Mouse (Mus musculus) MEL (cell line): ENCODE data around the gene Polr3b. TPM values are rescaled to one million over a fixed set of nuclear protein-coding genes. Genes with fewer than 3 reads are reported as not detected.
A peak's percentile ranks its signal among the peaks of the same experiment; 100 is the strongest.

Experiments
- DNase-seq: peaks from one replicate; pipeline ENCODE4 v3.0.0; 2011; ENCODE audit warnings: low read depth, low spot score
- H3K27ac ChIP-seq: 2 replicates; pipeline ENCODE4 v1.5.1; 2012; ENCODE audit warnings: low read depth, mild to moderate bottlenecking, control low read depth, low read length, moderate library complexity; ENCODE audit not compliant: control insufficient read depth
- H3K27me3 ChIP-seq, 2 experiments: fragments of 150-350 bp in 1 of 2; sonication (generic) in 1 of 2; 2 replicates each; pipeline ENCODE4 v1.6.1; 2012; ENCODE audit warnings: low read length in 2 of 2, mild to moderate bottlenecking in 2 of 2, improper control_type of control experiment in 1 of 2, moderate library complexity in 1 of 2; ENCODE audit not compliant: insufficient read depth in 2 of 2, control insufficient read depth in 1 of 2
- H3K36me3 ChIP-seq, 2 experiments: 2 replicates each; pipeline ENCODE4 v1.6.1; 2012 to 2014; ENCODE audit warnings: low read length in 2 of 2, improper control_type of control experiment in 1 of 2, inconsistent platforms in 1 of 2, mild to moderate bottlenecking in 1 of 2; ENCODE audit not compliant: insufficient read depth in 2 of 2, control insufficient read depth in 1 of 2
- H3K4me1 ChIP-seq, 2 experiments: fragments of 150-350 bp in 1 of 2; sonication (generic) in 1 of 2; 2 replicates each; pipeline ENCODE4 v1.6.1; 2012; ENCODE audit warnings: low read length in 2 of 2, improper control_type of control experiment in 1 of 2, mild to moderate bottlenecking in 1 of 2; ENCODE audit not compliant: insufficient read depth in 2 of 2, control insufficient read depth in 1 of 2
- H3K4me3 ChIP-seq, 2 experiments: fragments of 150-350 bp in 1 of 2; sonication (generic) in 1 of 2; 2 replicates each; pipeline ENCODE4 v1.5.1; 2012; ENCODE audit warnings: low read depth in 2 of 2, low read length in 2 of 2, mild to moderate bottlenecking in 2 of 2, moderate library complexity in 2 of 2, control low read depth in 1 of 2, improper control_type of control experiment in 1 of 2; ENCODE audit not compliant: control insufficient read depth in 1 of 2, insufficient read depth in 1 of 2
- H3K79me2 ChIP-seq: 2 replicates; pipeline ENCODE4 v1.6.1; 2012; ENCODE audit warnings: mild to moderate bottlenecking, low read length, moderate library complexity; ENCODE audit not compliant: control insufficient read depth, poor library complexity, insufficient read depth
- H3K9ac ChIP-seq: 2 replicates; pipeline ENCODE4 v1.6.1; 2012; ENCODE audit warnings: low read depth, mild to moderate bottlenecking, control low read depth, low read length, moderate library complexity; ENCODE audit not compliant: control insufficient read depth, poor library complexity, severe bottlenecking
- H3K9me3 ChIP-seq: fragments of 150-350 bp; sonication (generic); replicated peaks from 2 replicates; pipeline ENCODE4 v1.6.1; 2012; ENCODE audit warnings: mild to moderate bottlenecking, low read length, improper control_type of control experiment, moderate library complexity; ENCODE audit not compliant: insufficient read depth
- CHD2 ChIP-seq: IDR thresholded peaks from 2 replicates; pipeline ENCODE4 v1.6.1; 2011; ENCODE audit warnings: low read length, improper control_type of control experiment
- CTCF ChIP-seq, 3 experiments: IDR thresholded peaks in 2 of 3; conservative IDR thresholded peaks in 1 of 3; 2 replicates each; pipeline ENCODE4 v1.5.1; 2011 to 2012; ENCODE audit warnings: low read length in 3 of 3, low read depth in 2 of 3, mild to moderate bottlenecking in 2 of 3, improper control_type of control experiment in 1 of 3, inconsistent platforms in 1 of 3, mixed read lengths in 1 of 3, moderate library complexity in 1 of 3; ENCODE audit not compliant: control insufficient read depth in 1 of 3, insufficient read depth in 1 of 3, poor library complexity in 1 of 3, severe bottlenecking in 1 of 3
- E2F4 ChIP-seq: IDR thresholded peaks from 2 replicates; pipeline ENCODE4 v1.6.1; 2011; ENCODE audit warnings: low read depth, low read length, improper control_type of control experiment, borderline replicate concordance
- ELF1 ChIP-seq: IDR thresholded peaks from 2 replicates; pipeline ENCODE4 v1.6.1; 2014; ENCODE audit warnings: low read depth, mild to moderate bottlenecking, inconsistent platforms, low read length, improper control_type of control experiment, moderate library complexity
- GABPA ChIP-seq: IDR thresholded peaks from 2 replicates; pipeline ENCODE4 v1.6.1; 2012; ENCODE audit warnings: low read depth, mild to moderate bottlenecking, inconsistent platforms, low read length, improper control_type of control experiment, moderate library complexity
- GATA1 ChIP-seq: IDR thresholded peaks from 2 replicates; pipeline ENCODE4 v1.6.1; 2011; ENCODE audit warnings: low read depth, low read length, improper control_type of control experiment
- JUND ChIP-seq: IDR thresholded peaks from 2 replicates; pipeline ENCODE4 v1.6.1; 2011; ENCODE audit warnings: low read depth, mild to moderate bottlenecking, improper control_type of control experiment, low read length
- KAT2A ChIP-seq: conservative IDR thresholded peaks from 2 replicates; pipeline ENCODE4 v1.6.1; 2012; ENCODE audit warnings: low read depth, low read length, improper control_type of control experiment, inconsistent platforms
- MEF2A ChIP-seq: IDR thresholded peaks from 2 replicates; pipeline ENCODE4 v1.6.1; 2014; ENCODE audit warnings: low read depth, mild to moderate bottlenecking, inconsistent platforms, low read length, improper control_type of control experiment; ENCODE audit not compliant: poor library complexity, insufficient replicate concordance, severe bottlenecking; ENCODE audit errors: extremely low read depth
- MXI1 ChIP-seq: IDR thresholded peaks from 2 replicates; pipeline ENCODE4 v1.6.1; 2011; ENCODE audit warnings: mild to moderate bottlenecking, low read depth, low read length, improper control_type of control experiment
- MYB ChIP-seq: IDR thresholded peaks from 2 replicates; pipeline ENCODE4 v1.6.1; 2011; ENCODE audit warnings: mild to moderate bottlenecking, low read depth, low read length, improper control_type of control experiment
- MYC ChIP-seq: IDR thresholded peaks from 2 replicates; pipeline ENCODE4 v1.6.1; 2011; ENCODE audit warnings: low read depth, mild to moderate bottlenecking, low read length, improper control_type of control experiment, moderate library complexity
- NELFE ChIP-seq: IDR thresholded peaks from 2 replicates; pipeline ENCODE4 v1.6.1; 2011; ENCODE audit warnings: low read depth, low read length, improper control_type of control experiment
- NRF1 ChIP-seq: IDR thresholded peaks from 2 replicates; pipeline ENCODE4 v1.6.1; 2014; ENCODE audit warnings: low read depth, mild to moderate bottlenecking, inconsistent platforms, low read length, improper control_type of control experiment, moderate library complexity; ENCODE audit not compliant: poor library complexity, insufficient read depth, severe bottlenecking
- POLR2A ChIP-seq, 2 experiments: IDR thresholded peaks; 2 replicates each; pipeline ENCODE4 v1.6.1; 2011 to 2012; ENCODE audit warnings: low read length in 2 of 2, mild to moderate bottlenecking in 2 of 2, control low read depth in 1 of 2, improper control_type of control experiment in 1 of 2, low read depth in 1 of 2, moderate library complexity in 1 of 2; ENCODE audit not compliant: control insufficient read depth in 1 of 2, insufficient read depth in 1 of 2, poor library complexity in 1 of 2
- POLR2AphosphoS2 ChIP-seq: IDR thresholded peaks from 2 replicates; pipeline ENCODE4 v1.6.1; 2011; ENCODE audit warnings: low read length, improper control_type of control experiment
- POLR2AphosphoS5 ChIP-seq: IDR thresholded peaks from 2 replicates; pipeline ENCODE4 v1.6.1; 2012; ENCODE audit warnings: low read depth, borderline replicate concordance, mild to moderate bottlenecking, inconsistent platforms, low read length, moderate library complexity, mixed read lengths
- RAD21 ChIP-seq: IDR thresholded peaks from 2 replicates; pipeline ENCODE4 v1.6.1; 2011; ENCODE audit warnings: mild to moderate bottlenecking, low read depth, low read length, improper control_type of control experiment
- RCOR1 ChIP-seq: IDR thresholded peaks from 2 replicates; pipeline ENCODE4 v1.6.1; 2012; ENCODE audit warnings: low read depth, mild to moderate bottlenecking, inconsistent platforms, low read length, improper control_type of control experiment
- SMC3 ChIP-seq: IDR thresholded peaks from 2 replicates; pipeline ENCODE4 v1.6.1; 2011; ENCODE audit warnings: low read depth, low read length, improper control_type of control experiment
- TBP ChIP-seq: IDR thresholded peaks from 2 replicates; pipeline ENCODE4 v1.8.0; 2011; ENCODE audit warnings: low read depth, low read length, improper control_type of control experiment
- TCF12 ChIP-seq: IDR thresholded peaks from 2 replicates; pipeline ENCODE4 v1.6.1; 2014; ENCODE audit warnings: low read depth, mild to moderate bottlenecking, inconsistent platforms, low read length, improper control_type of control experiment, moderate library complexity
- UBTF ChIP-seq: IDR thresholded peaks from 2 replicates; pipeline ENCODE4 v1.6.1; 2012; ENCODE audit warnings: low read depth, mild to moderate bottlenecking, inconsistent platforms, low read length, improper control_type of control experiment, moderate library complexity, borderline replicate concordance; ENCODE audit not compliant: insufficient read depth
- USF1 ChIP-seq: IDR thresholded peaks from 2 replicates; pipeline ENCODE4 v1.6.1; 2014; ENCODE audit warnings: low read depth, mild to moderate bottlenecking, inconsistent platforms, low read length, improper control_type of control experiment, moderate library complexity
- USF2 ChIP-seq, 2 experiments: IDR thresholded peaks; 2 replicates each; pipeline ENCODE4 v1.6.1; 2011 to 2012; ENCODE audit warnings: improper control_type of control experiment in 2 of 2, low read length in 2 of 2, borderline replicate concordance in 1 of 2, inconsistent platforms in 1 of 2, low read depth in 1 of 2, mild to moderate bottlenecking in 1 of 2; ENCODE audit not compliant: insufficient read depth in 1 of 2
- ZKSCAN1 ChIP-seq: IDR thresholded peaks from 2 replicates; pipeline ENCODE4 v1.6.1; 2012; ENCODE audit warnings: low read depth, mild to moderate bottlenecking, inconsistent platforms, low read length, improper control_type of control experiment, moderate library complexity
- ZMIZ1 ChIP-seq: IDR thresholded peaks from 2 replicates; pipeline ENCODE4 v1.6.1; 2012; ENCODE audit warnings: low read depth, mild to moderate bottlenecking, inconsistent platforms, low read length, improper control_type of control experiment, moderate library complexity
- ZNF384 ChIP-seq: IDR thresholded peaks from 2 replicates; pipeline ENCODE4 v1.6.1; 2012; ENCODE audit warnings: low read depth, mild to moderate bottlenecking, inconsistent platforms, low read length, improper control_type of control experiment
- polyA plus RNA-seq, 2 experiments: library from polyadenylated mRNA; stranded (reverse) in 1 of 2; unstranded in 1 of 2; fragments of >175 nt in 1 of 2; fragments of >200 nt in 1 of 2; gene quantifications; 2 replicates each; pipeline versions ENCODE4 v1.2.1 to v1.2.4; 2012; ENCODE audit warnings: low replicate concordance in 2 of 2, low read depth in 1 of 2; ENCODE audit not compliant: insufficient read length in 2 of 2, insufficient read depth in 1 of 2, missing spikeins in 1 of 2
- total RNA-seq: library from RNA; depleted of rRNA; stranded (reverse); fragments of 300-350 nt; gene quantifications from 2 replicates; pipeline ENCODE4 v1.2.3, GENCODE M21; 2012

Gene Polr3b
- total and polyA plus RNA-seq, 3 experiments, result 19.8 to 24.2 TPM; not detected in 1

DNA sequence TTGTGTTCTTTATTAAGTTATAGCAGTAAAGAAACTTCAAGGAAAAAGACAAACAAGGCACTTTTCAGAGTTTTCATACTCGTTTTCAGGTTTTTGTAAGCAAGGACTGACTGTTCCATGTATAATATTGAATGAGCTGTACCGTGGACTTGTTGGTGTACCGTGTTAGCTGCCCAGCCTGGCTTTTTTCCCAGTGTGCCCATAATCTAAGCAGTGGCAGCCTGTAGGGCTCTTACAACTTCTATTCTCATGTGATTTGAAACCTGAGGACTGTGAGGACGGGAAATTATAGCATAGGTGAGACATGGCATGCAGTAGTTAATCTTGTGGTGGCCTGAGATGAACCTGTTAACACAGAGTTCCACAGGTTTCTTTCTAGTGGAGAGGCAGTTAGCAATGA is 16.3 kb downstream of the Polr3b start:
- no peak for DNase-seq
- H3K79me2 ChIP-seq, result no peaks in the 10 kb centered on the region
- TF ChIP-seq MYC, result no peak
- TF ChIP-seq POLR2A (IDR thresholded peaks at IDR 0.05; ENCODE audit: control insufficient read depth in 1 of 2, insufficient read depth in 1 of 2, low read depth in 1 of 2, low read length in 2 of 2, poor library complexity in 1 of 2), result no peak
- no peak for TF ChIP-seq SMC3
- TF ChIP-seq UBTF, result no peak
- no peak for TF ChIP-seq TBP
- no peak for TF ChIP-seq USF2 (IDR thresholded peaks at IDR 0.05; ENCODE audit: borderline replicate concordance in 1 of 2, insufficient read depth in 1 of 2, low read depth in 1 of 2, low read length in 2 of 2)
- no peak for TF ChIP-seq E2F4
- no peak for TF ChIP-seq ELF1
- TF ChIP-seq POLR2AphosphoS2, result no peak
- TF ChIP-seq GATA1, result no peak
- no peak for TF ChIP-seq NELFE
- no peak for TF ChIP-seq TCF12
- TF ChIP-seq RCOR1, result no peak
- no peak for TF ChIP-seq POLR2AphosphoS5
- TF ChIP-seq CTCF (IDR thresholded peaks at IDR 0.05 in 2 of 3, conservative IDR thresholded peaks at IDR 0.05 in 1 of 3; ENCODE audit: control insufficient read depth in 1 of 3, insufficient read depth in 1 of 3, low read depth in 2 of 3, low read length in 3 of 3, poor library complexity in 1 of 3, severe bottlenecking in 1 of 3), result no peak
- no peak for TF ChIP-seq GABPA
- TF ChIP-seq RAD21, result no peak
- no peak for TF ChIP-seq MEF2A
- no peak for TF ChIP-seq MYB
- H3K36me3 ChIP-seq, result peaks cover 7 to 17% of the 10 kb centered on the region in 2 experiments
- H3K27ac ChIP-seq, result peak overlapping the region; percentile 87; the same call in 1 of the 2 replicates
- no peaks in the 10 kb centered on the region for H3K9me3 ChIP-seq
- no peak overlapping the region for H3K9ac ChIP-seq
- no peaks in the 10 kb centered on the region for H3K27me3 ChIP-seq
- no peak overlapping the region for H3K4me3 ChIP-seq
- H3K4me1 ChIP-seq, result peaks cover 9 to 13% of the 10 kb centered on the region in 2 experiments

DNA sequence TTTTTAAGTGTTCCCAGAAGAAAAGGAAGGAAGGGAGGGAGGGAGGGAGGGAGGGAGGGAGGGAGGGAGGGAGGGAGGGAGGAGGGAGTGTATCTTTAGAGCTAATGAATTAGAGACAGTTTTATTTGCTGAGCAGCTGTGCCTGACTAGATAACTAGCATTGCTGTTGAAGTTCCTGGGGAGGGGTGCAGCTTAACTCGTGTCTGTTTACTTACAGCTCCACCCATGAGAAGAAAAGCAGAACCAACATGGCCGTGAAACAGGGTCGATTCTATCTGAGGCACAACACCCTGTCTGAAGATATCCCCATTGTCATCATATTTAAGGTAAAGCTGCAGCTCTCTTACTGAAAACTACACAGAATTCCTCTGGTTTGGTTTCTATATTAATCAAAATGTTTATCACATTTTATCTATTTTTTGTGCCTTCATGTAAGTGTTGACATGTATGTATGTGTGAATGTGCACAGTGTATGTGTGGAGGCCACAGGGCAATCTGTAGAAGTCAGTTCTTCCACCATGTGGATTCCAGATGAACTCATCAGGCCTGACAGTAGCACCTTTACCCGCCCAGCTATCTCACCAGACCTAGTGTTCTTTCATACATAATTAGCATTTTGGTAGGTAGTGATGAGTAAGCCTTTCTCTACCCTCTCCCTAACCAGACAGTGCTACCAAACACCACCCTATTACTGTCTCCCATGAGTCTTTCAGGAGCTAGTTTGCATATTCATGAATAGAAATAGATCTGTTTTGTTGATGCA is 17.6 kb downstream of the Polr3b start:
- H3K9me3 ChIP-seq, result no peaks in the 10 kb centered on the region
- peaks cover 7 to 17% of the 10 kb centered on the region in 2 experiments for H3K36me3 ChIP-seq
- H3K9ac ChIP-seq, result no peak overlapping the region; the same call in 1 of the 2 replicates
- peak; percentile 93 for DNase-seq
- 0 out of 4 replicates have a peak overlapping the region, but pooled peaks of 1 of the 2 experiments have one; percentile 1 for H3K4me3 ChIP-seq
- H3K79me2 ChIP-seq, result no peaks in the 10 kb centered on the region
- H3K4me1 ChIP-seq, result peaks cover 9 to 13% of the 10 kb centered on the region in 2 experiments
- H3K27me3 ChIP-seq, result no peaks in the 10 kb centered on the region
- peak overlapping the region; percentile 87 for H3K27ac ChIP-seq
- TF ChIP-seq JUND (no peak), NELFE (no peak), ZKSCAN1 (no peak), ZNF384 (no peak), KAT2A (no peak), CTCF (IDR thresholded peaks at IDR 0.05 in 2 of 3, conservative IDR thresholded peaks at IDR 0.05 in 1 of 3; ENCODE audit: control insufficient read depth in 1 of 3, insufficient read depth in 1 of 3, low read depth in 2 of 3, low read length in 3 of 3, poor library complexity in 1 of 3, severe bottlenecking in 1 of 3) (no peak), RCOR1 (peak; percentile 42; the same call in 1 of the 2 replicates), ZMIZ1 (no peak), MXI1 (no peak; the same call in 1 of the 2 replicates), E2F4 (no peak), NRF1 (no peak), MYB (peak; percentile 61; the same call in 1 of the 2 replicates), USF1 (no peak), ELF1 (no peak), CHD2 (no peak), GABPA (no peak), UBTF (no peak)
